Mouse (Mus musculus): ENCODE data around the gene Tmem236.

Gene Tmem236

GRCm38 (mm10) chr2:14174334-14174733, at the start of gene Tmem236:
Gene Tmem236, plus strand, starts transcription at chr2:14174523.
- no peak for DNase-seq (ENCODE audit: low read depth, low spot score)

GRCm38 (mm10) chr2:14126387-14126786, 47.9 kb upstream of the Tmem236 start:
- DNase-seq (ENCODE audit: low read depth, low spot score) = no peak

- DNase-seq (ENCODE audit: low read depth, low spot score) = no peak
Observed at GRCm38 (mm10) chr2:14127629-14128028, 46.7 kb upstream of the Tmem236 start.

GRCm38 (mm10) chr2:14130641-14131339, 43.5 kb upstream of the Tmem236 start:
- DNase-seq (ENCODE audit: low read depth, low spot score) = no peak

- peak; percentile 26 for DNase-seq (ENCODE audit: low read depth, low spot score)
Observed at GRCm38 (mm10) chr2:14132468-14133326, 41.6 kb upstream of the Tmem236 start.

GRCm38 (mm10) chr2:14136906-14137305, 37.4 kb upstream of the Tmem236 start:
- peak; percentile 67 for DNase-seq (ENCODE audit: low read depth, low spot score)

GRCm38 (mm10) chr2:14139590-14139989, 34.7 kb upstream of the Tmem236 start:
- no peak for DNase-seq (ENCODE audit: low read depth, low spot score)

GRCm38 (mm10) chr2:14140044-14140443, 34.3 kb upstream of the Tmem236 start:
- no peak for DNase-seq (ENCODE audit: low read depth, low spot score)

GRCm38 (mm10) chr2:14145311-14145710, 29.0 kb upstream of the Tmem236 start:
- no peak for DNase-seq (ENCODE audit: low read depth, low spot score)

GRCm38 (mm10) chr2:14146913-14147312, 27.4 kb upstream of the Tmem236 start:
- peak; percentile 32 for DNase-seq (ENCODE audit: low read depth, low spot score)

- DNase-seq (ENCODE audit: low read depth, low spot score) = no peak
Observed at GRCm38 (mm10) chr2:14150829-14151228, 23.5 kb upstream of the Tmem236 start.

GRCm38 (mm10) chr2:14151854-14152253, 22.5 kb upstream of the Tmem236 start:
- peak; percentile 75 for DNase-seq (ENCODE audit: low read depth, low spot score)

- DNase-seq (ENCODE audit: low read depth, low spot score) = no peak
Observed at GRCm38 (mm10) chr2:14159047-14159446, 15.3 kb upstream of the Tmem236 start.

GRCm38 (mm10) chr2:14159756-14160155, 14.6 kb upstream of the Tmem236 start:
- no peak for DNase-seq (ENCODE audit: low read depth, low spot score)

- peak; percentile 54 for DNase-seq (ENCODE audit: low read depth, low spot score)
Observed at GRCm38 (mm10) chr2:14164459-14165030, 9.8 kb upstream of the Tmem236 start.

GRCm38 (mm10) chr2:14165066-14165465, 9.3 kb upstream of the Tmem236 start:
- no peak for DNase-seq (ENCODE audit: low read depth, low spot score)

GRCm38 (mm10) chr2:14165618-14166344, 8.5 kb upstream of the Tmem236 start:
- DNase-seq (ENCODE audit: low read depth, low spot score) = peak; percentile 41

GRCm38 (mm10) chr2:14167721-14168120, 6.6 kb upstream of the Tmem236 start:
- no peak for DNase-seq (ENCODE audit: low read depth, low spot score)

- no peak for DNase-seq (ENCODE audit: low read depth, low spot score)
Observed at GRCm38 (mm10) chr2:14176460-14177193, 2.3 kb downstream of the Tmem236 start.

- DNase-seq (ENCODE audit: low read depth, low spot score) = no peak
Observed at GRCm38 (mm10) chr2:14184375-14184774, 10.1 kb downstream of the Tmem236 start.

GRCm38 (mm10) chr2:14190684-14191083, 16.4 kb downstream of the Tmem236 start:
- no peak for DNase-seq (ENCODE audit: low read depth, low spot score)

Measured in brain, adult 2 months (tissue).